Mouse (Mus musculus) neural tube, postnatal 0 days (tissue): ENCODE data around the gene Cby1. TPM values are rescaled to one million over a fixed set of nuclear protein-coding genes. Genes with fewer than 3 reads are reported as not detected.

Source experiments
- polyA plus RNA-seq: library from polyadenylated mRNA; unstranded; fragments of >200 nt; fragmentation: Nextera tagmentation; extraction: Ambion mirVana; gene quantifications from 2 replicates; pipeline ENCODE4 v1.2.1, GENCODE M21; 2015

Cby1 gene
- polyA plus RNA-seq = 89.4 and 95.8 TPM in 2 replicates

DNA sequence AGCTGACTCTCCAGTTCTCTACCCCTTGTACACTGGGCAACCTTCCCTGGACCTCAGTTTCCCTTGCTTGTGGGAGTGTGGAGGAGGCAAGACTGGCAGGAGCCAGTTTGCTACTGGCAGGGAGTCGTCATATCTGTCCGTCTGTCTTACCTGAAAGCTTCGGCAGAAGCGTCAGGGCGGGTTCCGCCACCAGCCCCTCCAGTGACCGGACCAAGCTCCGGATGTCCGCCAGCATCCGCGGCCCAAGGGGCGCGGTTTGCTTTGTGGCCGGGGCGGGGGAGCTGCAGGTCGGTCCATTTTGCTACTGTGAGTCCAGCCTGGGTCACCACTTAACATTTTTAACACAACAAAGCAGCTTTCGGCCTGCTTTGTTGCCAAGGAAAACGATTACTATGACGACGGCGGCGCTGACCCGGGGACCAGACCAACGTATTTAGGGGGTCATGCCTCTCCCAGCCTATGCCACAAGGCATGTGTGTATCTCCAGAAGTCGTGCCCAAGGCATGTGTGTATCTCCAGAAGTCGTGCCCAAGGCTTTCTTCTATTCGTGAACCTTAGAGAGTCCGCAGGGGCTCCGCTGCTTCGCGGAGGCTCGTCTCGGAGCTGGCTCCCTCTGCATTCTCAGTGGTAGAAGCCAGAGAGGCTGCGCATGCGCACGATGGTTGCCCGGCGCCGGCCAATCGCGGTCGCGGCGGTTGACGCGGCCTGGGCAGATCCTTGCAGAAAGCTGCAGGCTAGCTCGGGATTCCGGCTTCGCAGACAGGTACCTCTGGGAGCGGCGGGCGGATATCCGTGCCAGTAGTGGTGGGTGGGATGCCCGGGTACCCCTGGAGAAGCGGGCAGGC lies at the start of gene Cby1, which contains the start of gene Fam227a:
Gene Cby1 (plus strand): TSS at position 669 of the 845 bp plus-strand sequence.
Gene Fam227a (minus strand): TSS at position 426 of the 845 bp plus-strand sequence.

DNA sequence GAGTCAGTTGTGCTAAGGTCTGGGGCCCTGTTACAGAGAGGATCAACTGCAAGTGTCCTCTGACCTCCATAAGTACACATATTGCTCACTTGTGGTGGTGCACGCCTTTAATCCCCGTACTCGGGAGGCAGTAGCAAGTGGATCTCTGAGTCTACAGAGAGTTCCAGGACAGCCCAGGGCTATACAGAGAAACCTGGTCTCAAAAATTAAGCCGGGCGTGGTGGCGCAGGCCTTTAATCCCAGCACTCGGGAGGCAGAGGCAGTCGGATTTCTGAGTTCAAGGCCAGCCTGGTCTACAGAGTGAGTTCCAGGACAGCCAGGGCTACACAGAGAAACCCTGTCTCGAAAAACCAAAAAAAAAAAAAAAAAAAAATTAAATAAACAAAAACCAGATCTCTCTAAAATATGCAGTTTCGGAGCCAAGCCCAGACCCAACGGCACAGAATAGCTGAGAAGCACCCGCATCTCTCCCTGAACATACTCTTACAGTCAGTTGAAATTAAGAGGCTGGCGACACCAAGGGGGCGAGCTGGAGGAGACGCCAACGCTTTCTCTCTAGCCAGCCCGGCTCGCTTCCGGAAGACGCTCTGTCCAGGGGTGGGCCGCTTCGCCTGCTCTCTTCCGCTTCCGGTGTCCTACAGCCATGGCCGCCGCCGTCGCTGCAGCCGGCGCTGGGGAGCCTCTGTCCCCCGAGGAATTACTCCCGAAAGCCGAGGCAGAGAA lies 11.4 kb downstream of the Cby1 start, which contains the start of gene Tomm22:
Gene Tomm22 (plus strand): TSS at position 613 of the 723 bp plus-strand sequence.

DNA sequence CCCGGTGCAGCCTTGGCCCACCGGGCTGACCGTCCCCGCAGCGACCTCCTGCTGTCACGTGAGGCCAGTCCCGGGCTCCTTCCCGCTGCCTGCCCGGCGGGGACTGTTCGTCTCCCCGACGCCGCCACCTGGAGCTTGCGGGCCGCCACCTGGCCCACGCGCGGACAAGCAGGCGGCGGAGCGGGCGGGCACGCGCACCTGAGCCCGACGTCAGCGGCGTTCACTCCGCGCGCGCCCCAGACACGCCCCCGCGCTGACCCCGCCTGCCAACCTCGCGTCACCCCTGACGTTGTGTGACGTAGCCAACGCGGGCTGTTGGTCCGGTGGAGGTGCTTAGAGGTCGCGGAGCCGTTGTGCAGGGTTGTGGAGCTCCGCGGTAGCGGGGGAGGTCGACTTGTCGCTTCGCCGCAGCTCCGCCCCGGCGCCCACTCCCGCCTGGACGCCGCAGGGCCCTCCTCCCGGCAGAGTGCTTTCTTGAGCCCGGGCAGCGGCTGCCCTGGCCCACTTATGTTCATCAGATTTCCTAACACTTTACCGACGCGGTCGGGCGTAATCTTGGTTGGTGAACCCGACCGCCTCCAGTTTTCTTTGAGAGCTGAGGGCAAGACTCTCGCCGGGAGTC lies 28.8 kb downstream of the Cby1 start, which contains the start of gene Josd1:
Gene Josd1 (minus strand): TSS at position 274 of the 622 bp plus-strand sequence.

GRCm38 (mm10) chr15:79690426-79691022 lies 31.5 kb downstream of the Cby1 start, which contains the start of gene Gtpbp1:
TSS of gene Gtpbp1 (plus strand) at chr15:79690845.

Other genes starting within 250 kb of the Cby1 start
- gene Csnk1e, start 203.6 kb upstream of the Cby1 start, polyA plus RNA-seq = 143 and 160 TPM in 2 replicates
- gene Kcnj4, start 154.0 kb upstream of the Cby1 start, polyA plus RNA-seq = 0.06 TPM in 1 of 2 replicates, not detected in the other
- 13.5 and 15.0 TPM in 2 replicates for gene Kdelr3, start 142.8 kb upstream of the Cby1 start, polyA plus RNA-seq
- 34.7 and 43.4 TPM in 2 replicates for gene Ddx17, start 112.5 kb upstream of the Cby1 start, polyA plus RNA-seq
- 1.6 and 1.8 TPM in 2 replicates for gene Dmc1, start 54.1 kb upstream of the Cby1 start, polyA plus RNA-seq
- 1.6 and 3.1 TPM in 2 replicates for gene Fam227a, start 243 bp upstream of the Cby1 start, polyA plus RNA-seq
- gene Tomm22, start 11.7 kb downstream of the Cby1 start, polyA plus RNA-seq = 248 and 250 TPM in 2 replicates
- 19.0 and 19.3 TPM in 2 replicates for gene Josd1, start 28.7 kb downstream of the Cby1 start, polyA plus RNA-seq
- 29.9 and 35.4 TPM in 2 replicates for gene Gtpbp1, start 31.6 kb downstream of the Cby1 start, polyA plus RNA-seq
- gene Sun2, start 83.3 kb downstream of the Cby1 start, polyA plus RNA-seq = 2.1 and 2.8 TPM in 2 replicates
- 44.9 and 49.0 TPM in 2 replicates for gene Dnal4, start 118.7 kb downstream of the Cby1 start, polyA plus RNA-seq
- 67.2 and 72.9 TPM in 2 replicates for gene Nptxr, start 145.6 kb downstream of the Cby1 start, polyA plus RNA-seq
- 1.0 and 1.7 TPM in 2 replicates for gene Npcd, start 175.0 kb downstream of the Cby1 start, polyA plus RNA-seq
- gene Cbx6, start 175.5 kb downstream of the Cby1 start, polyA plus RNA-seq = 58.2 and 60.4 TPM in 2 replicates
- 5.9 and 8.0 TPM in 2 replicates for gene Apobec3, start 232.5 kb downstream of the Cby1 start, polyA plus RNA-seq